Mouse (Mus musculus): ENCODE measurements around the gene Med17.

- no peak for TF ChIP-seq CTCF (conservative IDR thresholded peaks at IDR 0.05; ENCODE audit: low read length)
- no peak for TF ChIP-seq NANOG (IDR thresholded peaks at IDR 0.05; ENCODE audit: borderline replicate concordance, low read length)
These were observed 34.9 kb upstream of the Med17 start for GRCm38 (mm10) chr9:15314619-15315018.
